Mouse (Mus musculus) kidney, postnatal 0 days (tissue): Measurements from ENCODE around the gene Ptprk. TPM values are rescaled to one million over a fixed set of nuclear protein-coding genes. Genes with fewer than 3 reads are reported as not detected.

ENCODE experiments used
- ATAC-seq: fragments of 200-750 bp; cut with Nextera tagmentation; replicated peaks from 2 replicates; pipeline ENCODE4 v1.8.0; 2017; ENCODE audit warnings: low read depth, moderate number of reproducible peaks, moderate TSS enrichment, moderate library complexity; ENCODE audit not compliant: low FRiP score
- DNase-seq: peaks from one replicate; pipeline ENCODE4 v3.0.0-alpha.2; 2016; ENCODE audit warnings: low spot score
- H3K27ac ChIP-seq: fragments of 300-500 bp; sonication (generic); 2 replicates; pipeline ENCODE4 v1.5.1; 2014; ENCODE audit warnings: mild to moderate bottlenecking
- H3K27me3 ChIP-seq: fragments of 300-500 bp; sonication (generic); 2 replicates; pipeline ENCODE4 v1.6.1; 2014; ENCODE audit warnings: low read length, mixed read lengths; ENCODE audit not compliant: insufficient read depth
- H3K36me3 ChIP-seq: fragments of 300-500 bp; sonication (generic); 2 replicates; pipeline ENCODE4 v1.6.1; 2014; ENCODE audit warnings: low read length, mixed read lengths; ENCODE audit not compliant: insufficient read depth
- H3K4me1 ChIP-seq: fragments of 300-500 bp; sonication (generic); replicated peaks from 2 replicates; pipeline ENCODE4 v1.6.1; 2014; ENCODE audit warnings: antibody characterized with exemption, low read length, mixed read lengths; ENCODE audit not compliant: insufficient read depth
- H3K4me2 ChIP-seq: fragments of 300-500 bp; sonication (generic); 2 replicates; pipeline ENCODE4 v1.6.1; 2014; ENCODE audit warnings: mild to moderate bottlenecking, low read length, moderate library complexity, mixed read lengths
- H3K4me3 ChIP-seq: fragments of 300-500 bp; sonication (generic); replicated peaks from 2 replicates; pipeline ENCODE4 v1.5.1; 2014; ENCODE audit warnings: low read depth, low read length
- H3K9ac ChIP-seq: fragments of 300-500 bp; sonication (generic); 2 replicates; pipeline ENCODE4 v1.6.1; 2014; ENCODE audit warnings: low read depth, low read length
- H3K9me3 ChIP-seq: fragments of 300-500 bp; sonication (generic); replicated peaks from 2 replicates; pipeline ENCODE4 v1.6.1; 2016; ENCODE audit warnings: low read length, inconsistent platforms, mixed read lengths
- CTCF ChIP-seq: IDR thresholded peaks from 2 replicates; pipeline ENCODE4 v1.5.1; 2016; ENCODE audit warnings: antibody characterized with exemption, low read depth, mild to moderate bottlenecking, moderate library complexity
- WGBS: fragments of 180-500 bp; shearing (Covaris S2); extraction: QIAGEN DNeasy Blood & Tissue Kit; methylation state at CpG from one replicate; pipeline ENCODE4 v1.1.7; 2014; 5-methylcytosine and 5-hydroxymethylcytosine counted together
- polyA plus RNA-seq: library from polyadenylated mRNA; unstranded; fragments of >200 nt; fragmentation: Nextera tagmentation; extraction: Ambion mirVana; gene quantifications from 2 replicates; pipeline ENCODE4 v1.2.1, GENCODE M21; 2015

The Ptprk gene
- polyA plus RNA-seq, 1 experiment from 2014 or later, result 24.5 TPM

DNA sequence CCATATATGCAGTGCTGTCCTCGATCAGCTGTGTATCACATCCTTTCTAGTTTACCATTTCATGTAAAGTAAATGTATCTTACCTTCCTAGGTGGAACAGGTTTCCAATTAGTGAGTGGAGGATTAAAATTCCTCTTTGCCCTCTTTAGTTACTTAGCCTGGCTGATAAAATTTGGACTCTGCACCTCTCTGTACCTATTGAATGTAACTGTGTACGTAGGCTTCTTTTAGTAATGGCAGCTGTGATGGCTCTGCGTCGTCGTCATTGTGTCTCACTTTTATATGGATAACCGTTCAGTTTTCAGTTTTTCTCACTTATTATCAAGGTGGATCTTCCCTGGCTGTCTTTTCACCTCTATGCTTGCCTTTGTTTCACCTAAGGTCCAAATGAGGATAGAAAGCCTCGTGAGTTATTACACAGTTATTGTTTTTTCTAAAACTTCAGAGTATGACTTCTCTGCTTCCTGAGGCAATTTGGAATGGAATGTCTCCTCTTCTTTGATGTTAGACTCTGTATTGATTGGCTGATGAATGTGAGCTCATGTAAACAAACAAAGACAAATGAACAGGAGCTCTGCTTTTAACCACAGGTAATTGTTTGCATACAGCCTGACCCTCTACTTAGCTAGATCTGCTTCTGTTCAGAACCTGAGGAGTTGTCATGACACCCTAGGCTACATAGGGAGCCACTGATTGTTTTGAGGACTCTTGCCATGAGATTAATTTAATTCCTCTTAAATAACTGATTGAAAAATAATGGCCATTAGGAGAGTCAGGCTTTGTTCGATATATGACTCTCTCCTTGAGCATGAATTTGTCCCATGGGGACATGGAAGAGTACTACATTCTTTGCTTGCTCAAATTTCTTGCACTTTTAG lies 197.3 kb downstream of the Ptprk start:
- Histone ChIP-seq H3K4me2 (no peak overlapping the region), H3K4me1 (no peaks in the 10 kb centered on the region), H3K9me3 (no peaks in the 10 kb centered on the region), H3K36me3 (no peaks in the 10 kb centered on the region), H3K27me3 (no peaks in the 10 kb centered on the region), H3K4me3 (no peak overlapping the region), H3K27ac (no peak overlapping the region), H3K9ac (no peak overlapping the region)
- no peak for ATAC-seq
- no peak for DNase-seq
- 80% methylated on average over 8 of the region's 8 CpGs for WGBS
- no peak for TF ChIP-seq CTCF

DNA sequence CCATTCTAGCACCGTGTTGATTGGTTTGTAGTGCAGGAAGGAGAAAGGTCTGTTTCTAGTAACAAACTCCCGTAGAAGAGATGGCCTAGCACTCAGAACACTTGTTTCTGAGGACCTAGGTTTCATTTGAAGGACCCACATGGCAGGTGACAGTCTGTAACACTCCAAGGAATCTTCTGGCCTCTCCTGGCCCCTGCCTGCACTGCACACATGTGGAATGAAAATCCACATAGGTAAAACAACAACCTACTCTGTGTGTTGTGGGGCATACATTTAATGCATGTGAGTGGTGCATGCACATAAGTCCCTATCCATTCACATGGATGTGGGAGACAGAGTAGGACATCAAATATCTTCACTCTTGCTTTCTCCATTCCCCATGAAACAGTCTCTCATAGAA lies 204.1 kb downstream of the Ptprk start:
- H3K4me1 ChIP-seq, result no peaks in the 10 kb centered on the region
- 93% methylated on average over 2 of the region's 2 CpGs for WGBS
- H3K36me3 ChIP-seq, result no peaks in the 10 kb centered on the region
- ATAC-seq (no peak), DNase-seq (no peak)
- H3K27me3 ChIP-seq, result no peaks in the 10 kb centered on the region
- no peak overlapping the region for H3K4me3 ChIP-seq
- H3K9me3 ChIP-seq, result no peaks in the 10 kb centered on the region
- TF ChIP-seq CTCF, result no peak
- no peak overlapping the region for H3K4me2 ChIP-seq
- no peak overlapping the region for H3K27ac ChIP-seq
- no peak overlapping the region for H3K9ac ChIP-seq

DNA sequence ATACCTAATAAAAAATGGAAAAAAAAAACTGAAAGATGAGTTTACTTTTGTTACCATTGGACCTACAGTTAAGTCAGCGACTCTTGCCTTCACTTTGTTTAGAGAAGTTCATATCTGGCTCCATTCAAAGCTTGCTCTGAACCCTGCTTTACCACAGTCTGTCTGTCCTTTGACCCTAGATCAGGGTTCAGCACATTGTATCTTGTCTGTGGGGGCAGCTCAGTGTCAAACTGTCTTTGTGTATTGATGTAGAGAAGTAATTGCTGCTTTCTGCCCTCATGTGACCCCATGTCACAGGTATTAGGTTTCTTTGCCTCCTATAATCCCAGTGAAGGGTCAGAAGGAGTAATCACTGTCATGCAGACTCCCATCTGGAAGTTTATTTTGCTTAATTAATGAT lies 222.9 kb downstream of the Ptprk start:
- Histone ChIP-seq H3K9ac (no peak overlapping the region), H3K27me3 (no peaks in the 10 kb centered on the region), H3K9me3 (no peaks in the 10 kb centered on the region), H3K36me3 (no peaks in the 10 kb centered on the region), H3K27ac (no peak overlapping the region), H3K4me3 (no peak overlapping the region), H3K4me1 (no peaks in the 10 kb centered on the region; the same call in 1 of the 2 replicates), H3K4me2 (no peak overlapping the region)
- 0 out of 2 replicates have a peak, but pooled peaks have one; percentile 21 for ATAC-seq
- 33% methylated on average over 1 of the region's 1 CpGs for WGBS
- DNase-seq, result no peak
- TF ChIP-seq CTCF, result no peak

DNA sequence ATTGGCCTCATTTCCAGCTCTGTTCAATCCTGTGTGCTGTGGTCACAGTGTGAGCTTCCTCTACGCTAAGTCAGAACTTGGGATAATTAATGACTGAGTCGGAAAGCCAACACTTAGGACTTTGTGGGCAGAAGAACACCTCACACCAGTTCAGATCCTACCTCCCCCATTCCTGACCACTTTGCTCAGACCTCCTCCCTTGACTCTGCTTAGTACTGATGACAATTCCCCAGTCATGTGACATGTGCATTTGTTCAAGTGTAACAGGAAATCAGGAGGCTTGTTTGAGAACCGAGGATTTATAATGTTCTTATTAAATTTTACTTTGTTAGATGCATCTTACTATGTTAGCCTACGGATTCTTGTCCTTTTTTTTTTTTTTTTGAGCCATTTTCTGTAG lies 224.6 kb downstream of the Ptprk start:
- H3K36me3 ChIP-seq, result no peaks in the 10 kb centered on the region
- H3K4me2 ChIP-seq, result no peak overlapping the region
- no peak overlapping the region for H3K27ac ChIP-seq
- WGBS, result 59% methylated on average over 4 of the region's 4 CpGs
- no peaks in the 10 kb centered on the region; the same call in 1 of the 2 replicates for H3K4me1 ChIP-seq
- no peaks in the 10 kb centered on the region for H3K9me3 ChIP-seq
- DNase-seq (peak; percentile 23), ATAC-seq (no peak)
- H3K27me3 ChIP-seq, result no peaks in the 10 kb centered on the region
- no peak for TF ChIP-seq CTCF
- no peak overlapping the region for H3K4me3 ChIP-seq
- no peak overlapping the region for H3K9ac ChIP-seq

DNA sequence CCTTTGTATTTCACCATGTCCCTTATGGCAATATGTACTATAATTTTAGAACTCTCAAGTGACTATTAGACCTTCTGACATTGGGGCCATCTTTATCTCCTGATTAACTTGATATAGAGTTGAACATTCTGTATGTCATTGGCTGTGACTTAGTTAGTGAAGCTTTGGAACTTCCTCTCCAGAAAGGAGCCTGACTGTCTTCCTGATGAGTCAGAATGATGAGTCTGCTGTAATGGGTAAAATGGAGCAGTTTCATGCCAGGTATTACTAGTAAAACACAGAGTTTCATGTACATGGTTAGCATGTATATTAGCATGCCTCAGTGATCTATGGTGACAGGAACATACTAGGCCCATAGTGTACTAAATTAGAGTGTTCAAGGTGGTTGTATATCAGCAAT lies 229.2 kb downstream of the Ptprk start:
- no peak overlapping the region for H3K9ac ChIP-seq
- no peaks in the 10 kb centered on the region for H3K9me3 ChIP-seq
- H3K4me2 ChIP-seq, result no peak overlapping the region
- H3K27me3 ChIP-seq, result no peaks in the 10 kb centered on the region
- no peaks in the 10 kb centered on the region for H3K36me3 ChIP-seq
- DNase-seq (no peak), ATAC-seq (no peak)
- no peak overlapping the region for H3K27ac ChIP-seq
- H3K4me3 ChIP-seq, result no peak overlapping the region
- no peaks in the 10 kb centered on the region for H3K4me1 ChIP-seq
- no peak for TF ChIP-seq CTCF

DNA sequence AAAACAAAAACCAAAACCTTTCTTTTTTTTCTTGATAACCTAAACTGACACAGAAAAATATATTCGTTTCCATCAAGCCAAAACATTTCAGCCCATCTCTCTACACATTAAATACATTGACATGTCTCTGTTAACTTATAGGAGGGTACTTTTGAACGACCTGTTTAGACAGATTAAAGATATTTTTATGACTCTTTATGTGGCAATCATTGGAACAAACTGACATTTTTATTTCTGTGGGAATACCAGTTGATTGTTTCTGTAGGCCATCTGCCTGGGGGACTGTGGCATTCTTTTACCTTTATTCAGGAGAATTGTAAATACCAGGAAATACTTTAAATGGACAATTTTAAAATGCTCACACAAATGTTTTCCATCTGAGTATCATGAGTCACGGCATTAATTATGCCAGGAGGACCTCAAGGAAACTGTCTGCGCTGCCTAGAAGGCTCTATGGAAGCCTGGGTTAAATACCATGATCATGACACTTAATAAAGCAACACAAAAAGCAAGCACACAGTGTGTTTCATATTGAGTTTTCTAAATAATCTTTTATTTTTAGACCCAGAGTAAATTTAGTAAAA lies 229.8 kb downstream of the Ptprk start:
- Histone ChIP-seq H3K36me3 (no peaks in the 10 kb centered on the region), H3K9ac (no peak overlapping the region), H3K4me2 (no peak overlapping the region), H3K27ac (no peak overlapping the region), H3K27me3 (no peaks in the 10 kb centered on the region), H3K4me1 (no peaks in the 10 kb centered on the region), H3K4me3 (no peak overlapping the region), H3K9me3 (no peaks in the 10 kb centered on the region)
- no peak for DNase-seq
- no peak for ATAC-seq
- WGBS, result 57% methylated on average over 4 of the region's 4 CpGs
- no peak for TF ChIP-seq CTCF
